12 mouse cellular contexts compared by ENCODE assay signal in the genomic region with DNA sequence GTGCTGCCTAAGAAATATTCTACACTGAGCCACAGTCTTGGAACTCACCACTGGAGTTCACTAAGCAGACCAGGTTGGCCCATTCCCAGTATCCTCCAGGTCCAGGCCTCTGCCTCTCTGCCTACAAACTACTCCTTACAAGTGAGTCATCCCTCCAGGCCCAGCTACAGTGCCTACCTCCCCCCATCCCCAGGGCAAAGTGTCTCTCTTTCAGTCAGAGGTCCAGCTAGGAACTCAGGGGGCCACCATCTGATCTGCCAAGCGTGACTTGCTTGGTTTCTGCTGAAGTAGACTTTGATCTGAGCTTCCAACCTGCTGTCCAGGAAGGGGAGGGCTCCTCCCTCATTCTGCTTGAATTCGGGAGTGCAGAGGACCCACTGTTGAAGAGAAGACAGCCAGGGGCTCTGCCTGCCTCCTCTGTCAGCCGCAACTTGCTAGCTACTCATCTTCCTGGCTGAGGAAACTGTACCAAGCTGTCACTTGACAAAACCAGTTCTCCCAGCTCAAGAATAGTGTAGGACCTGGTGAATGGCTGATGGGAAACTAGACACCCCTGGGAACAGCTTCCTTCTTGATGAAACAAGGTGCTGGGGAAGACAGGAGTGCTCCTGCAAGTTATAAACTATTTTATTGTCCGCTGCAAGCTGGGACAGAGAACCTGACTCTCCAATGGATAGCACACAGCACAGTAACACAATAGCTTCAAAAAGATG. TPM values are rescaled to one million over a fixed set of nuclear protein-coding genes. Genes with fewer than 3 reads are reported as not detected.
DNase-seq lines count a peak whose midpoint lies in the region; ATAC-seq and TF ChIP-seq lines count a peak whose summit lies in the region.
"Had no signal": no experiment of that assay in that cellular context is flagged by ENCODE, and none has a peak within 500 bp of the region (broad histone marks: within the 10 kb centered on the region; RNA-seq: fewer than 3 reads in every experiment).

No protein-coding gene starts in this region.

- no peaks in the 10 kb centered on the region for H3K27me3 ChIP-seq in stomach, embryonic 14.5 days (ENCODE audit: control insufficient read depth, insufficient read depth, low read length)
- H3K27me3 ChIP-seq in stomach, postnatal 0 days (ENCODE audit: control insufficient read depth, insufficient read depth, low read length), result no peaks in the 10 kb centered on the region
- no peaks in the 10 kb centered on the region for H3K27me3 ChIP-seq in intestine, embryonic 15.5 days (replicated peaks)
- H3K27me3 ChIP-seq: forebrain, embryonic 12.5 days had no signal

- WGBS in stomach, embryonic 14.5 days, result 53% methylated on average over 4 of the region's 4 CpGs
- WGBS in stomach, postnatal 0 days, result 44% methylated on average over 4 of the region's 4 CpGs
- 39% methylated on average over 4 of the region's 4 CpGs for WGBS in intestine, embryonic 15.5 days

- ATAC-seq in stomach, embryonic 14.5 days (ENCODE audit: insufficient number of reproducible peaks, insufficient read depth, low FRiP score, low read depth), result no peak
- ATAC-seq in stomach, postnatal 0 days (ENCODE audit: low FRiP score, low TSS enrichment), result no peak
- peak; percentile 68 for ATAC-seq in intestine, embryonic 15.5 days

- peak overlapping the region; percentile 45; the same call in 1 of the 2 replicates for H3K27ac ChIP-seq in stomach, embryonic 14.5 days (ENCODE audit: low read length)
- H3K27ac ChIP-seq in stomach, postnatal 0 days (replicated peaks), result no peak overlapping the region
- H3K27ac ChIP-seq in intestine, embryonic 15.5 days, result peak overlapping the region; percentile 61
- H3K27ac ChIP-seq: forebrain, embryonic 12.5 days had no signal

- DNase-seq in stomach, postnatal 0 days (ENCODE audit: low spot score), result no peak
- DNase-seq in kidney, postnatal 10 days, result peak; percentile 73
- no peak for DNase-seq in right cerebral cortex, adult 2 months (ENCODE audit: low spot score in 2 of 2)
- DNase-seq in frontal cortex, adult 2 months (ENCODE audit: extremely low spot score in 1 of 2, low spot score in 1 of 2), result no peak
- DNase-seq in spleen, postnatal 14 days (ENCODE audit: low spot score in 2 of 2), result no peak
- DNase-seq: heart, postnatal 4 days; left cerebral cortex, postnatal 4 days; lung, postnatal 4 days; thymus, postnatal 14 days had no signal

- no peaks in the 10 kb centered on the region for H3K36me3 ChIP-seq in stomach, embryonic 14.5 days (ENCODE audit: control insufficient read depth, insufficient read depth, low read length)
- H3K36me3 ChIP-seq in stomach, postnatal 0 days (ENCODE audit: control insufficient read depth, insufficient read depth, low read length), result no peaks in the 10 kb centered on the region
- no peaks in the 10 kb centered on the region for H3K36me3 ChIP-seq in intestine, embryonic 15.5 days
- H3K36me3 ChIP-seq: forebrain, embryonic 12.5 days had no signal

- no peak overlapping the region for H3K4me2 ChIP-seq in stomach, embryonic 14.5 days (replicated peaks; ENCODE audit: low read depth, low read length)
- no peak overlapping the region for H3K4me2 ChIP-seq in stomach, postnatal 0 days (replicated peaks; ENCODE audit: low read depth)
- H3K4me2 ChIP-seq in intestine, embryonic 15.5 days (replicated peaks), result no peak overlapping the region
- H3K4me2 ChIP-seq: forebrain, embryonic 12.5 days had no signal

- no peak overlapping the region for H3K4me3 ChIP-seq in stomach, embryonic 14.5 days (ENCODE audit: low read depth, low read length)
- H3K4me3 ChIP-seq in stomach, postnatal 0 days (ENCODE audit: low read depth, low read length), result no peak overlapping the region
- H3K4me3 ChIP-seq in intestine, embryonic 15.5 days (replicated peaks), result no peak overlapping the region
- H3K4me3 ChIP-seq: forebrain, embryonic 12.5 days had no signal

- no peak overlapping the region for H3K9ac ChIP-seq in stomach, embryonic 14.5 days (replicated peaks; ENCODE audit: low read depth, low read length)
- H3K9ac ChIP-seq in stomach, postnatal 0 days (ENCODE audit: low read length), result no peak overlapping the region
- no peak overlapping the region for H3K9ac ChIP-seq in intestine, embryonic 15.5 days
- H3K9ac ChIP-seq: forebrain, embryonic 12.5 days had no signal

- no peaks in the 10 kb centered on the region for H3K9me3 ChIP-seq in stomach, embryonic 14.5 days (ENCODE audit: control insufficient read depth, low read depth, low read length)
- H3K9me3 ChIP-seq in stomach, postnatal 0 days (ENCODE audit: control insufficient read depth, low read length), result no peaks in the 10 kb centered on the region
- H3K9me3 ChIP-seq in intestine, embryonic 15.5 days, result no peaks in the 10 kb centered on the region
- H3K9me3 ChIP-seq: forebrain, embryonic 12.5 days had no signal

- no peak for TF ChIP-seq EP300 in stomach, postnatal 0 days (optimal IDR thresholded peaks at IDR 0.05)

- TF ChIP-seq CTCF in stomach, postnatal 0 days (IDR thresholded peaks at IDR 0.05; ENCODE audit: low read depth), result no peak

- H3K4me1 ChIP-seq in stomach, embryonic 14.5 days (ENCODE audit: control insufficient read depth, insufficient read depth, low read length), result peaks cover 30% of the 10 kb centered on the region
- H3K4me1 ChIP-seq in stomach, postnatal 0 days (replicated peaks; ENCODE audit: control insufficient read depth, insufficient read depth), result 0 out of 2 replicates have a peak, but pooled peaks cover 2% of the 10 kb centered on the region
- peaks cover 50% of the 10 kb centered on the region for H3K4me1 ChIP-seq in intestine, embryonic 15.5 days (replicated peaks)

RNA-seq across cellular contexts. Expression of gene Ccdc88c, which starts 25.9 kb away (rescaled TPM):
- polyA plus RNA-seq in stomach, embryonic 14.5 days (2014; fragmentation: Nextera tagmentation; extraction: Ambion mirVana), result 12.1 and 13.3 TPM in 2 replicates
- 5.7 and 6.0 TPM in 2 replicates for polyA plus RNA-seq in stomach, postnatal 0 days (2015; fragmentation: Nextera tagmentation; extraction: Ambion mirVana)
- polyA plus RNA-seq in intestine, embryonic 15.5 days (2015; fragmentation: Nextera tagmentation; extraction: Ambion mirVana), result 13.6 and 14.9 TPM in 2 replicates
- 16.1 and 18.0 TPM in 2 replicates for polyA plus RNA-seq in frontal cortex, adult 2 months (2012; rRNA removed)
